Mouse (Mus musculus): ENCODE results near the gene Cyb5d1. TPM values are rescaled to one million over a fixed set of nuclear protein-coding genes. Genes with fewer than 3 reads are reported as not detected.

Gene Cyb5d1
- 10 to 100 TPM; 21.3 to 22.1 TPM for total RNA-seq (2021)

- peak; percentile 88 for DNase-seq
These were observed at the start of gene Cyb5d1, which contains the start of gene Naa38 for GRCm38 (mm10) chr11:69395235-69395633. Gene Cyb5d1 (minus strand): TSS chr11:69395631. Gene Naa38 (plus strand): TSS chr11:69395487.

GRCm38 (mm10) chr11:69443328-69443727 lies 47.9 kb upstream of the Cyb5d1 start:
- peak; percentile 36 for DNase-seq

DNA sequence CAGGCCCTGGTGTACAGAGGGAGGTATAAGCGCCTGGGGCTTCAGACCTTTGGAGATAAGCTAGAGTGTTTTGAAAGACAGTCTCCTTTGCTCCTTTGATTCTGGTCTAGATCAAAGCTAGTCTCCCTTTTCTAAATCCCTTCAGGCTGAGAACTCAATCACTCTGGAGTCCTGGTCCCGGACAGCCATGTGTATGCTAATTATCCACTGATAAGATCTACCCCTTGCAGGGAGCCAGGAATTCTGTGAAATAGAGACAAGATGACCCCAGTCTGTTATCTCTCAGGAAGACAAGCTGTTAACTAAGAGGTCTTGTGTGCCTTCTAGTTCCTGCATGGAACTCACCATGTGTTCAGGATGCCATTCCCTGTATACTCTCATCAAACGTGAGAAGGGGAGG lies 41.9 kb upstream of the Cyb5d1 start:
- DNase-seq: no peak

DNA sequence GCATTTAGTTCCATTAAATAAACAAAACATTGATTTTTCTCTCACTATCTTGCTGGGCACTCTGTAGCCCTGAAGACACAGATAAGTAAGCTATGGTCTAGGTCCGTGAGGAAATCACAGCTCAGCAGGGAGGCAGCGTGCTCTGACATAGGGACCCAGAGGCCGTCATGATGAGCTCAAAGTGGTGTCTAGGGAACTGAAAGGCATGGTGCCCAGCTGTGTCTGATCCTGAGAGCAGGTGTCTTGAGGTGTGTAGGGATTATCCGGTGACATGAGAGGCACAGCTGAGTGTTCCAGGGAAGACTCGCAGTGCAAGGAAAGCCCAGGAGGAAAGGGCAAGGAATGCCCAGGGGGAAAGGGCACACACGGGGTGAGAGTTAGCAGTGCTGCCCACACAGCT lies 37.8 kb upstream of the Cyb5d1 start:
- no peak for DNase-seq

GRCm38 (mm10) chr11:69432640-69432982 lies 37.2 kb upstream of the Cyb5d1 start:
- no peak for DNase-seq

DNA sequence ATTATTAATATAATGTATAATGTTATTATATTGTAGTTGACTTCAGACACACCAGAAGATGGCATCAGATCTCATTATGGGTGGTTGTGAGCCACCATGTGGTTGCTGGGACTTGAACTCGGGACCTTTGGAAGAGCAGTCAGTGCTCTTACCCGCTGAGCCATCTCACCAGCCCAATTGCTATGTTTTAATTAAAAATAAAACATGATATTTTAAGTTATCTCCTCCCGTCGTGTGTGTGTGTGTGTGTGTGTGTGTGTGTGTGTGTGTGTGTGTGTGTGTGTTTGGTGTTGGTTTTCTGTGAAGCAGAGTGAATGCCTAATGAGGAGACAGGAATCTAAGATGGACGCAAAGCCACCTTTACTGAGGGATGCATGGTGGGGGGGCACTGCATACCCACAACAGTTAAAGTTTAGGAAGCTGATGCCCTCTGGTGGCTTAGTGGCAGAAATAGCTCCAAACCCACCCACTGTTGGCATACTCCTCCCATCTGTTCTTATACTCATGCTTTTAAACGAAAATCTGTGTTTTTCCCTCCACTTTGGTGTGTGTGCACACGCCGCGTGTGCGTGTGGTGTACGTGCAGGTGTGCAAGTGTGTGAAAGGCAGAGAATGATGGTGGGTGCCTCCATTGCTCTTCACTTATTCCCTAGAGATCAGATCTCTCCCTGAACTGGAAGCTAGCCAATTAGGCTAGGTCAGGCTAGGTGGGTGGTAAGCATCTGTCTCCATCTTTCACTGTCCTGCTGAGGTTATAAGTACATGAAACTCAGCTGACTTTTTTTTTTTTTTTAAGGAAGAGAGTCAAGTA lies 36.6 kb upstream of the Cyb5d1 start:
- DNase-seq: peak; percentile 77

GRCm38 (mm10) chr11:69430631-69431030 lies 35.2 kb upstream of the Cyb5d1 start:
- DNase-seq: no peak

GRCm38 (mm10) chr11:69429313-69429712 lies 33.9 kb upstream of the Cyb5d1 start:
- no peak for DNase-seq

DNA sequence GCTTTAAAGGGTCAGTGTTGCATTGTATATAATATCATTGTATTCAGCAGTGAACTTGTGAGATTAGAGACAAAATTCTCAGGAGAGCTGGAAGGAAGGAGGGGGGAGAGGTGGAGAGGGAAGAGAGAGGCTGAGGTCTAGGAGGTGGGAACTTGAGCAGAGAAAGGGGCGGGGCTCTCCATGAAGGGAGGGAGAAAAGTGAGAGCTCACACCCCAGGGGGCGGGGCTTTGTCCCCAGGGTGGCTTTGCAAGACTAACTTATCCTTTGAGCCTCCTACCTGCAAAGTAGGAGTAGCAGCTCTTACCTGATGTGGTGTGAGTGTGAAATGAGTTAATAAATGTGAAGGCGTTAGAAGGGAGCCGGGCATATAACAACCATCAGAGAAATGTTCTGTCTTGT lies 33.3 kb upstream of the Cyb5d1 start:
- peak; percentile 46 for DNase-seq

DNA sequence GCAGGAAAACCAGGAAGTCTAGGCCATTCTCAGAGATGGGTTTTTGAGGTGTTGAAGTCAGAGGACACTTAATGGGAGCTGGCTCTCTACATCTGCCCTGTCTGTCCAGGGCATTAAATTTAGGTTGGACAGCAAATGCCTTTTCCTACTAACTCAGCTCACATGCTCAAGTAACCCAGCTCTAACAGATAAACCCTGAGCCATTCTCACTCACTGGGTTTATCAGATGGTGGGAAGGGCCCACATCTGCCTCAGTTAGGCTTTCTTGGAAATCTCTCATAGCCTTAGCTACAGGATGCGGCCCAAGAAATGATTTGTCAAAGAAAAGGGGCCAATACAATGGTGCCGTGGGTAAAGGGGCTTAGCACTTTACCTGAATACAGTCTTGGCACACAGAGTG lies 30.8 kb upstream of the Cyb5d1 start:
- DNase-seq: no peak

DNA sequence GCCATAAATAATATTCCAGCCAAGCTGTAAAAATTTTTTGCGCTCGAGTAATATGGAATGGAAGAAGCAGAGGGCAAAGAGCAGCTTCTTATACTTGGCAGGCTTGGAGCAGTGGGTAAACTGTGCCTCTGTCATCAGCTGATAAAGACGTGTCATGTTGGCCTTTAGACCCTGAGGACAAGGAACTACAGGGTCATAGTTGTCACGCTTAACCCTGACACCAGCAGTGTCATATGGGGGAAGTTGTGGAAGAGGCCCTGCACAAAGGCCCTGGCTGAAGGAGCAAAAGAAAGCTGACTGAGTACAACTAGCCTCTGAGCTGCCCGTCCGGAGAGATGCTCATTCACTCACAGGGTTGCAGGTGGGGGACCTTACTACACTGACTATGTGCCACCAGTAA lies 28.5 kb upstream of the Cyb5d1 start:
- no peak for DNase-seq

DNA sequence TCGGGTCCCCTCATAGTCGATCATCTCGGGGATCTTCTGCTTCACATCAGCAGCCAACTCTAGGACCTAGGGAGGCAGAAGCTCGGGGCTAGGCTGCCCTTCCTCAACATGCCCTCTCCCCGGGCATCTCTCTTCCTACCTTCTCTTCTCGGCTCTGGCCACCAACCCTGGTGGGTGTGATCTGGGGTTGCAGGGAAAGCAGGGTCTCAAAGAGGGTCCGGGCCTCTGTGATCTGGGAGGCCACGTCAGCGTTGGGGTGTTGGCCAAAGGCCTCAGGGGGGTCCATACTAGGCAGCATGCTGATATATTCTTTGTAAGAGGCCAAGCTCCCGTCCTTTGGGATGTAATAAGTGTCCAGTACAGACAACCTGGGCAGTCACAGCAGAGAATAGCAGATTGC lies 27.4 kb upstream of the Cyb5d1 start:
- no peak for DNase-seq

GRCm38 (mm10) chr11:69421131-69421977 lies 25.9 kb upstream of the Cyb5d1 start:
- DNase-seq: no peak

GRCm38 (mm10) chr11:69420554-69421000 lies 25.1 kb upstream of the Cyb5d1 start:
- DNase-seq: no peak

DNA sequence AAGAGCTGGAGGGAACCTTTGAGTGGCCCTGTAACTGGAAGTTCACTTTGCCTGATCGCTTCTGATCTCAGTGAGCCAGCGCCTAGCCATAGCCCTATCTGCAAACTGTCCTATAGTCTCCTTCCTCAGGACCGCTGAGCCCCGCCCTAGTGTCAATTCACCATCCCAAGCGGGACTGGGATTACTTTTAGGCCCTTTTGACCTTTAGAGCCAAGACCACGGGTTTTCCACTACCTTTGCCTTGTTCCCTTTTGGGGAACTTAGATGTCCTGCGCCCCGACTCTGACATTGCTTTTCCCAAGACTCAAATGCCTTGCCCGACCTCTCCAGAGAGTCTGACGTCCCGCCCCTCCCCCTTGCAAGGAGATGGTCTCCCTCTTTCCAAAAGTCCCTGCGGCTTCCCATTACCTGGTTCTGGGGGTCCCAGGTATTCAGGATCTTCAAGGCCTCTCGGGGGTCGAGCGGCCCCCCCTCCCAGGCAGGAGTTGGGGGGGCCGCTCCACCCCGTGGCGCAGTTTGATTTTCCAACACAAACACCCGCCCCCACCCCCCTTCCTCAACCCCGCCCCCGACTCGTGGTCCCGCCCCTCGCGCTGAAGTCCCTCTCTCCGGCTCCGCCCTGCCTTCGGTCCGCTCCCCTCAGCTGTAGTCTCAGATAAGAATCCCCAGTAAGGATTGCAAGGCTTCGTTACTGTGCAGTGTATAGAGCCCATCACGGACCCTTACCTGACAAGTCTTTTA lies 24.6 kb upstream of the Cyb5d1 start:
- DNase-seq: peak; percentile 65

DNA sequence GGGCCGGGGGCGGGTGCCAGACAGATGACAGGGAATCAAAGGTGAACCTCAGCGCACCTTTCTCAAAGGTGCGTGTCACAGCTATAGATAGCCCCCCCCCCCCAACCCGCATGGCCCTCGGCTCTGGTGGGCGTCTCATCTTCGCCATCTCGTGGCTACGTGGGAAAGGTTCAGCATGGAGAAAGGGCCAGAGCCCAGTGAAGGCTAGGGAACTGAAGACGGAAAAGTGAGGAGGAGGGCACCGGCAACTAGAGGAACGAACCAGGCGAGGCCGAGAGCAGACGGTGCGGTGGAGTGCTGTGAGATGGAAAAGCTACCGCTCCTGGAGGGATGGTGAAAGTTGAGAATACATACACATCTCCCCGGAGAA lies 24.0 kb upstream of the Cyb5d1 start:
- DNase-seq: peak; percentile 64

GRCm38 (mm10) chr11:69418481-69419442 lies 23.3 kb upstream of the Cyb5d1 start:
- peak; percentile 92 for DNase-seq

GRCm38 (mm10) chr11:69417449-69418384 lies 22.3 kb upstream of the Cyb5d1 start:
- peak; percentile 98 for DNase-seq

GRCm38 (mm10) chr11:69416921-69417448 lies 21.6 kb upstream of the Cyb5d1 start:
- no peak for DNase-seq

DNA sequence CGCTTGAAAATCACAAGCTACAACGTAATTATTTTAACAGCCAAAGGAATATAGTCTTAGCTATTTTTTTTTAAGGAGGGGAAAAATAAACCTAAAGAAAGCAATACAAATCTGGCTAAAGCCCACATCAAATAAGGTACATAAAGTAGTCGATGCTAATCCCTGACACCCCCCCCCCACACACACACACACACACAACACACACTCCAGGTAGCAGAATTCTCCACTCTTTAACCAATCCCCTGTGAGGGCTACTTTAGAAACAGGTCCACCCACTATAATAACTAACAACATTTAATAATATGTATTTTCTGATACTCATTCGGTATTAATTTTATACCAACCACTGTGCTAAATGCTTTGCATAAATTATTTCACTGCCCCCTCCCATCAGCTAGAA lies 21.1 kb upstream of the Cyb5d1 start:
- DNase-seq: no peak

Data from heart, postnatal 4 days (tissue).